Mouse (Mus musculus): ENCODE results near the gene Luzp1. TPM values are rescaled to one million over a fixed set of nuclear protein-coding genes. Genes with fewer than 3 reads are reported as not detected.
A peak's percentile ranks its signal among the peaks of the same experiment; 100 is the strongest.

The Luzp1 gene
- total RNA-seq, 1 experiment from 2014 or later, result 7.6 TPM

DNA sequence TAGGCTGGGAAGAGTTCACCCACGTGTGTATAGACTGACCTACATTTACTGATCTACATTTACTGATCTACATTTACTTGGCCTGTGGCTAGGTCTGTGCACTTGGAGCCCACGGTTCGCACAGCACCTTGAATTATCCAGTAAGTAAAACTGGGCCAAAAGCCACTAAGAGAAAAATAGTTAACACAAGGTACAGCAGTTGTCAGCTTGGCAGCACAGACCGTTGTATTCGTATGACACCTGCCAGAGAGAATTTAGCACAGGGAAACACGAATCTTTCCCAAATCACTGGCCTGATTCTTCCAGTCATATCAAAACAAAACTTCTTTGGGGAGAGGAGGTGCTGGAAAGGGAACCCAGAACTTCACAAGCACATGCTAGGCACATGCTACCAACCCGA is 11.3 kb upstream of the Luzp1 start:
- no peak for ATAC-seq (replicated peaks in 1 of 2; ENCODE audit: insufficient read depth in 1 of 2, low FRiP score in 2 of 2, low TSS enrichment in 1 of 2, low read depth in 1 of 2, poor library complexity in 2 of 2, severe bottlenecking in 2 of 2)

DNA sequence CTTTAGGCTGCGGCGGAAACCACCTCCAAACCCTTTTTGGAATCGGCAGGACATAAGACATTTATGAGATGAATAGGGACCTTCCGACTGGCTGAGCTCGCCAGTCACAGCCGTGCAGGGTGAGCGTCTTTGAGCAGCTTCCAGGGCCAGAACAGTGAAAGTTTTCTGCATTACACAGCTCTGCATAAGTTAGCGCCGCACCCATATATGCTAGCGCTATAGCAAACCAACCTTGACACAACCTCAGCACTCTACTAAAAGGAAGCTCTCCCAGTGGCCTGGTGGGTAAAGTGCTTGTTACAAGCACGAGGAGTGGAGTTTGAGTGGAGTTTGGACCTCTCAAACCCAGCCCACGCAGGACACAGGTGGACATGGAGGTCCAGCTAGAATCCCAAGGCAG is 10.4 kb upstream of the Luzp1 start:
- no peak for ATAC-seq (replicated peaks in 1 of 2; ENCODE audit: insufficient read depth in 1 of 2, low FRiP score in 2 of 2, low TSS enrichment in 1 of 2, low read depth in 1 of 2, poor library complexity in 2 of 2, severe bottlenecking in 2 of 2)

DNA sequence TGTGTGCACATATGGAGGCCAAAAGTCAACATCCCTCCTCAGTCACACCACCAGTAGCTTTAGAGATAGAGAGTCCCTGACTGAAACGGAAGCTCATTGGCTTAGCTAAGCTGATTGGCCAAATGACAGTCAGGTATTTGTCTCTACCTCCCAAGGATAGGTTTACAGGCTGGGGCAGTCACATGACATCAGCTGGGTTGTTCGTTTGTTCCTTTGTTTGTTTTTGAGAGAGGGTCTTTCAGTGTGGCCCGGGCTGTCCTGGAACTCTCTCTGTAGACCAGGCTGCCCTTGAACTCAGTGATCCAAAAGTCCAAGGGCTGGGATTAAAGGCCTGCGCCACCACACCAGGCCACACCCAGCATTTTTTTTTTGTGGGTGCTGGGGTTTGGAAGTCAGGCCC is 8.4 kb upstream of the Luzp1 start:
- ATAC-seq (replicated peaks in 1 of 2; ENCODE audit: insufficient read depth in 1 of 2, low FRiP score in 2 of 2, low TSS enrichment in 1 of 2, low read depth in 1 of 2, poor library complexity in 2 of 2, severe bottlenecking in 2 of 2), result no peak

DNA sequence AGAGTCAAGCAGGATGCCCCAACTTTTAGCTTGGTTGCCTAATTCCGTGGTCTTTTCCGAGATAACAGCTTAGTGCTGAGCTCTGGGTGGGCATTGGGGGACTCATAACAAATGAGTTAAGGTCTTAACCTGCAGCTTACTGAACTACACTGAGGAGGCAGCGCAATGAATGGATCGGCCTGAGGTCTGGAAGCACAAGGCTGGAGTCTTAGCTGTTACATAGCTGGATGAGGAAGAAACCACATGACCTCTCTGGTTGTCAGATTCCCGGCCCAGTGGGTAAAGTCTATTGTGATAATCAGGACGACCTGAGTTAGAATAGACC is 7.8 kb upstream of the Luzp1 start:
- no peak for ATAC-seq (replicated peaks in 1 of 2; ENCODE audit: insufficient read depth in 1 of 2, low FRiP score in 2 of 2, low TSS enrichment in 1 of 2, low read depth in 1 of 2, poor library complexity in 2 of 2, severe bottlenecking in 2 of 2)

DNA sequence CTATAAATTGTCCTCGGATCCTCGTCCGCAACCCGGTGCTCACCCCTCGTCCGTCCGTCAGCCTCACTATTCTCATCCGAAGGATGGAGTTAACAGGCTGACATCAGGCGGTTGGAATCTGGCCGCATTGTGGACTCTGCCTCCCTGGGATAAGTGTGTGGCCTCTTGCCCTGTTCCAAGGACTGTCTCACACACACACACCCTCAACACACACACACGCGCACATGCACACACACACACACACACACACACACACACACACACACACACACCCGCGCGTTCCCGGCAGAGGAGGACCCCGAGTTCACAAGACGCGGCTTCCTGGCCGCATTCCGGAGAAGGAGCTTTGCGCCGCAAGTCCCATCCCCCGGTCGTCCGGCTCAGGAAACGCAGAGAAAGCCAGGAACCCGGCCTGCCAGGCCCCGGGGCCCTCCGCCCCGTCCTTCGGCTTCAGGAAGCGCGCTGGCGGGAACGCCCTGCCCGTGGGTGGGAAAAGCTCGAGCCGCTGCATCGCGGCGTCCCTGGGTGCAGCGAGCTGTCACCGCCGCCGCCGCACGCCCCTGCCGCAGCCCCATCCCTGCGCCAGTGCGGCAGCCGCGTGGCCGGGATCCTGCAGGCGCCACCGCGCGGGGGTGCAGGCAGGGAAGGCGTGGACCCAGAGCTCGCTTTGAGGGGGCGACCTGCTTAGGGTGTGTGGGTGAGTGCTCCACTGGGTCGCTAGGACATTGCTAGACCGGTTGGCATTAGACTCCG is 7.3 kb upstream of the Luzp1 start, which contains the start of gene 6030445D17Rik:
Gene 6030445D17Rik (plus strand): TSS at position 165 of the 753 bp plus-strand sequence.
- ATAC-seq (replicated peaks in 1 of 2; ENCODE audit: insufficient read depth in 1 of 2, low FRiP score in 2 of 2, low TSS enrichment in 1 of 2, low read depth in 1 of 2, poor library complexity in 2 of 2, severe bottlenecking in 2 of 2), result peak; percentile 42 to 44; a peak in 3 of 4 replicates

DNA sequence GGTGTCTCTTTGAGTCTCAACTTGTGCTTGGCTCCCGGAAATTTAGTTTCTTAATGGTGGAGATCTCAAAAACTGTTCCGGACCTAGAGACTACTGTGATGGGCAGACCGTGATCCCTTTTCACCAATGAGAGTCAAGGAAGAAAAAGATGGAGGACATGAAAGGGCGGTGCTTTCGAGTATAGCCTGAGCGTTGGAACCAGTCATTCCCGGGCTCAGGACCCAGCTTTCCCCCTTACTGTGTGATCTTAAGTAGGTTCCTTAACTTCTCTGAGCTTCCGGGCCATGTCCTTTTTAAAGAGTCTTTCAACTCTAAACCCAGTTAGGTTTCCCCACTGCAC is 6.8 kb upstream of the Luzp1 start:
- ATAC-seq (replicated peaks in 1 of 2; ENCODE audit: insufficient read depth in 1 of 2, low FRiP score in 2 of 2, low TSS enrichment in 1 of 2, low read depth in 1 of 2, poor library complexity in 2 of 2, severe bottlenecking in 2 of 2), result peak in 1 of 2 experiments; percentile 65; a peak in 1 of 4 replicates

DNA sequence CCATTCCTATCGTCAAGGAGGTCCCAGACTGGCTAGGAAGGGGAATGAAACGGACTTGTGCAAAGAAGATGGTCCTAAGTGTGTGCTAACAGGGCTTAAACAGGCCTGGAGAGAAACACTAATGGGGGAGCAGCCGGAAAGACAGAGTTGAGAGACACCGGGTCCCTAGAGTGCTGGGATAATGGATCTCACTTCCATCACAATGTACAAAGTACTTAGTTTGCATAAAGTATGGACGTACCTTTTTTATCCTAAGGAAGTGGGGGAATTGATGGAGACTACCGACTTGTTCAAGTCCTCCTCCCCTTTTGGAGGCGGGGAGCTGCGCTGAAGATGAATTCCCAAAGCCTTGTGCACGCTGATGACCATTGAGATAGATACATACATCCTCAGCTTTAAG is 6.1 kb upstream of the Luzp1 start:
- no peak for ATAC-seq (replicated peaks in 1 of 2; ENCODE audit: insufficient read depth in 1 of 2, low FRiP score in 2 of 2, low TSS enrichment in 1 of 2, low read depth in 1 of 2, poor library complexity in 2 of 2, severe bottlenecking in 2 of 2)

DNA sequence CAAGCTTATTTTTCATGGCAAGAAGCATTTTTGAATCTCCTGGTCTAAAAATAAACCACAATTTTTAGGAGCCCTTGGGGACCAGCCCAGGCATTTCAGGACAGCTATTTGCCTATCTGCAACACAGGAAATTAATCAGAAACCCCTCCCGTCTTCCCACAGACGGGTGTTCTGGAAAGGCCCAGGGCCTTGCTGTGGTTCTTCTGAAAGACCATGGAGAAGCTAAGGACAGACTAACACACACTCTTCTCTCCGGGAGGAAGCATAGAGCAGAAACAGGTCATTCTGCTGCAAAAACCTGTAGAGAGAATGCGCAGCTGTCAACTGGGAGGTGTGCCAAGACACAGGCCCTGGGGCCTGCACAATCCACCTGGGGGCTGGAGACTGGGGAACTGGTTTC is 3.3 kb upstream of the Luzp1 start:
- ATAC-seq (replicated peaks in 1 of 2; ENCODE audit: insufficient read depth in 1 of 2, low FRiP score in 2 of 2, low TSS enrichment in 1 of 2, low read depth in 1 of 2, poor library complexity in 2 of 2, severe bottlenecking in 2 of 2), result no peak

DNA sequence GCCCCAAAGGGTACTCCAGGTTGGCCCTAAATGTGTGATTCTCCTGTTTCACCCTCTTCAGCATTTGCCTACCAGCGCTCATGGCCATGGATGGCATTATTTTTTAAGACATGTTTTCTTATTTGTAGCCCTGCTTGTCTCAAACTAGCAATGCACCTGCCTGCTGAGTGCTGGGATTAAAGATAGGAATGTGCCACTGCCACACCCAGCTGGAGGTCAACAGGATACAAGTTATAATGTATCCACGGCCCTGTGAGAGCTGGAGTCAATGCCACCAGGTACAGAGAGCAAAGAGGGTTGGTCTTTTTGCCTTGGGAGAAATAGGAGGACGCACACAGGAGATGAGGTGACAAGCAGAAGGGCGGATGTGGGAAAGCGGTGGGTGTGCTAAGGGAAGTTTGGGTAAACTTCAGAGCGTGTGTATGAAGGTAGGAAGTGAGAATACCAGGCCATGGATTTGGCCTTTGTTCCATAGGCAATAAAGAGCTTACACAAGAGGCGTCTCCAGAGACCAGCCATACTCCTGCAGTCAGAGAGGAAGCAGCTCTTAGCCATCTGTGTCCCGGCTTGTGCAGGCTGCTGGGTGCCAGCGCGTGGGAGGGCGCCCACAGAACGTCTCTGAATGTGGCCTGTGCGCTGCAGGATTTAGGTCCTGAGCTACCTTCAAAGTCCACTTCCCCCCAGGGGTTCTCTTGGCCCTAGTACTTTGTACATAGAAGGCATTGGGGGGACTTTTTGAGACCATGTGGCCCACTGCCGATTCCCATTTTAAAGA is 821 bp upstream of the Luzp1 start:
- peak; percentile 15 to 39; a peak in 1 of 4 replicates for ATAC-seq (replicated peaks in 1 of 2; ENCODE audit: insufficient read depth in 1 of 2, low FRiP score in 2 of 2, low TSS enrichment in 1 of 2, low read depth in 1 of 2, poor library complexity in 2 of 2, severe bottlenecking in 2 of 2)

DNA sequence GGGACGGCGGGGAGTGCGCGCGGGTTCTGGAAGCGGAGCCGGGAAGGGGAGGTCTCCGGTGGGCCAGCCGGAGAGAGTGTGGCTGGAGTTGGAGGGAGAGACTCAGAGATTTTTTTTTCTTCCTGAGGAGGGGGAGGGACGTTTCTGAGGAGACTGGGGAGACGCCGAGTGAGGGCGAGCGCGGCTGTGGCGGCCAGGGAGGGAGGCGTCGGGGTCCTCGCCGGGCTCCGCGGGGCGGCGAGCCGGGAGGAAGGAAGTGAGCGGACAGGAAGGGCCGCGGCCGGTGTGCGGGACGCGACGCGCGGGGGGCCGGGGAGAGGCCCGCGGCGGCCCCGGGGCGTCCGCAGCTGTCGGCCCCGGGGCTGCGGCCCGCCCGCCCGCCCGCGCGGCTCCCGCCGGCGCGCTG is 383 bp downstream of the Luzp1 start:
- ATAC-seq (replicated peaks in 1 of 2; ENCODE audit: insufficient read depth in 1 of 2, low FRiP score in 2 of 2, low TSS enrichment in 1 of 2, low read depth in 1 of 2, poor library complexity in 2 of 2, severe bottlenecking in 2 of 2), result peak; percentile 3 to 12; a peak in 1 of 4 replicates

DNA sequence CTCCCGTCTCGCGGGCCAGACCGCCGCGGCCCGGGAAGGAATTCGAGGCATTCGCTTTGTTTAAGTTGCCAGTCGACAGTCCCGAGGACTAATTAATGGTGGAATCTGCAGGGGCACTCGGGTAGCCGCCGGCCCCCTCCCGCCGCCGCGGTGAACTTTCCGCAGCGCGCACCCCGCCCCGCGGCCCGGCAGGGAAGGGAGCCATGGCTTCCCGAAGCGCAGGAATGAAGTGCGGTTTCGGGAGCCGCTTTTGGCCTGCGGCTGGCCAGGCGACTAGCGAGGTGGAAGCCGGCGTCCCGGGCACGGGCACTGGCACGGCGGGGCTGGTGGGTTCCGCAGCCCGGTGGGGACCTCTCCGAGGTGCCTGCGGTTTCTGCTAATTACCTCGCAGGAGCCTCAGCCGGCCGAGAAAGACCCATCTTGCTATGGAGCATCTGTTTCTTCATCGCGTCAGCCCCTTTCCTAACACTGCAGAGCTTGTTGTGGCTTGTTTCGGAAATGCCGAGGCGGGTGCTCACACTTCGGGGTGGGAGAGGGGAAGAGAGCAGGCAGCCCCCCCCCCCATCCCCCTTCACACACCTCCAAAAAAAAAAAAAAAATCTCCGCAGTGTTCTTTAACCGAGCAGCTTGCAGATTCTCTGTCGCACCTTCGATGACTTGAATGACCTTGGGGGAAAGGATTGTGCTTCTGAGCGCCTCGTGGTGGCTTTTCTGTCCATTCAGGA is 948 bp downstream of the Luzp1 start:
- no peak for ATAC-seq (replicated peaks in 1 of 2; ENCODE audit: insufficient read depth in 1 of 2, low FRiP score in 2 of 2, low TSS enrichment in 1 of 2, low read depth in 1 of 2, poor library complexity in 2 of 2, severe bottlenecking in 2 of 2)

DNA sequence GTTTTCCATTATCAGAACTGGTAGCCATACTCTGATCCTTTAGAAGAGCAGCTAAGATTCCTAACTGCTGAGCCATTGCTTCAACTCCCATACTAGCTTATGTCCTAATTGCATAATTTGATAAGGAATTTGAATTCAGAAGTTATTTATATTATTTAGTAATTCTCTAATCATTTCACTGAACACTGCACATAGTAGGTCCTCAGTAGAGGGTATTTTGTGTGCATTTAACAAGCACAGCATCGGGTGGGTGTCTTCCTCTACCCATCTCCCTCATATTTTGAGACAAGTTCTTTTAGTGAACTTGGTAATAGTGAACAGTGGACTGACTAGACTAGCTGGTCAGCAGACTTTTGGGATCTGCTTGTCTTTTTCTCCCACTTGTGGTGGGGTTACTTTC is 7.1 kb downstream of the Luzp1 start:
- ATAC-seq (replicated peaks in 1 of 2; ENCODE audit: insufficient read depth in 1 of 2, low FRiP score in 2 of 2, low TSS enrichment in 1 of 2, low read depth in 1 of 2, poor library complexity in 2 of 2, severe bottlenecking in 2 of 2), result no peak

DNA sequence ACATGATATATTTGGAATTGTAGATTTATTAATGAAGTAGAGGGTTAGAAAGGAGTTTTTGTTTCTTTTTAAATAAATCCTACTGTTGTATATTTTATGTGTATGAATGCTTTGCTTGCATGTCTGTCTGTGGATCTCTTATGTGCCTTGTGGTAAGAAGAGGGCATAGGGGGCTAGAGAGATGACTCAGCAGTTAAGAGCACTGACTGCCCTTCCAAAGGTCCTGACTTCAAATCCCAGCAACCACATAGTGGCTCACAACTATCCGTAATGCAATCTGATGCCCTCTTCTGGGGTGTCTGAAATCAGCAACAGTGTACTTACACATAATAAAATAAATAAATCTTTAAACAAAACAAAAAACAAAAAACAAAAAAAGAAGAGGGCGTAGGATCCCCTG is 17.0 kb downstream of the Luzp1 start:
- no peak for ATAC-seq (replicated peaks in 1 of 2; ENCODE audit: insufficient read depth in 1 of 2, low FRiP score in 2 of 2, low TSS enrichment in 1 of 2, low read depth in 1 of 2, poor library complexity in 2 of 2, severe bottlenecking in 2 of 2)

DNA sequence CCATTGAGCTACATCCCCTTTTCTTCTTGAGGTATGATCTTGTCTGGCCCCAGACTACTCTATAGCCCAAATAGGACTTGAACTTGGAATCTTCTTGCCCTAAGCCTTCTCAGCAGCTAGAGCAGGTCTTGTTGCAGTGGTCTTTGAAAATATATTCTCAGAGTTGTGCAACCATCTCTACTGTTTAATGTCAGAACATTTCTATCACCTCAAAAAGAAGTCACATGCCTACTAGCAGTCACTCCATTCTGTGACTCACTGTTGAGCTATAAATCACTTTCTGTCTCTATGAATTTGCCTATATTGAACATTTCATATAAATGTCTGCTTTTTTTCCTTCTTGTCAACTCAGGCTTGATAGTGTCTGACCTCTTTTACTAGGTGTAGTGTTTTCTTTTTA is 26.4 kb downstream of the Luzp1 start:
- no peak for ATAC-seq (replicated peaks in 1 of 2; ENCODE audit: insufficient read depth in 1 of 2, low FRiP score in 2 of 2, low TSS enrichment in 1 of 2, low read depth in 1 of 2, poor library complexity in 2 of 2, severe bottlenecking in 2 of 2)

DNA sequence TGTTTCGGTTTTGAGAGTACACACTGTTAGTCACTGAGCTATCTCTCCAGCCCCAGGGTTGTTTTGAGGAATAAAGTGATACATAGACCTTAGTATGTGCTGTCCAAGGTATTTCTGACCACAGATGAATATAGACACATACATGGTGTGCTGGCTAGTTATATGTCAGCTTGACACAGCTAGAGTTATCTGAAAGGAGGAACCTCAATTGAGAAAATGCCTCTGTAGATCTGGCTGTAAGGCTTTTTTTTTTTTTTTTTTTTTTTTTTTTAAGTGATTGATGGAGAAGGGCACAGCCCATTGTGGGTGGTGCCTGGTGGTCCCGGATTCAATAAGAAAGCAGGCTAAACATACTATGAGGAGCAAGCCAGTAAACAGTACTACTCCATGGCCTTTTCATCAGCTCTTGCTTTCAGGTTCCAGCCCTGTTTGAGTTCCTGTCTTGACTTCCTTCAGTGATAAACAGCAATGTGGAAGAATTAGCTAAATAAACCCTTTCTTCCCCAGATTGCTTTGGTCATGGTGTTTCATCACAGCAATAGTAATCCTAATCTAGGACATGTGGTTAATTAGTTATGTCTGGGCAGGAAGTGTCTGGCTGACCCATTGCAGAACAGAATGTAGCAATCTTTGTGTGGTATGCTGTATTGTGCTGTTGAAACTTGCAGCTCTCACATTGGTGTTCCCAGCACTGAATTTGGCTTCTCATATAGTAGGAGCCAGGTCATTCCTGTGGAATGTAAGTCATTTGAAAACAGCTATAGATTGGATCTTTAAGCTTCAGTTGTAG is 36.1 kb downstream of the Luzp1 start:
- ATAC-seq (replicated peaks in 1 of 2; ENCODE audit: insufficient read depth in 1 of 2, low FRiP score in 2 of 2, low TSS enrichment in 1 of 2, low read depth in 1 of 2, poor library complexity in 2 of 2, severe bottlenecking in 2 of 2), result peak in 1 of 2 experiments; percentile 45; a peak in 1 of 4 replicates

DNA sequence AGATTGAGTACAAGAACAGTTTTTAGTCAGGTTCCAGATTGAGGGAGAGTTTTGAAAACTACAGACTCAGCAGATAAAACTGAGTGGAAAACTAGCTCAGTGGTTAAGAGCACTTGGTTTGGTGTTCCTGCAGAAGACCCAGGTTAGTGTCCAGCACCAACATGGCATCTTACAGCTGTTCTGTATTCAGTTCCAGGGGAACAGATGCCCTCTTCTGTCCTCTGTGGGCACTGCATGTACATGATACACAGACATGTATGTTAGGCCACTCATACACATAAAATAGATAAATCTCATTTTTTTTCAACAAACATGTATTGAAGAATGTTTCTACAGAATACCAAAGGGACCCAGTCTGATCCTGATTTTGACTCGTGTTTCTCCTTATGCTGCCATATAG is 40.3 kb downstream of the Luzp1 start:
- no peak for ATAC-seq (replicated peaks in 1 of 2; ENCODE audit: insufficient read depth in 1 of 2, low FRiP score in 2 of 2, low TSS enrichment in 1 of 2, low read depth in 1 of 2, poor library complexity in 2 of 2, severe bottlenecking in 2 of 2)

DNA sequence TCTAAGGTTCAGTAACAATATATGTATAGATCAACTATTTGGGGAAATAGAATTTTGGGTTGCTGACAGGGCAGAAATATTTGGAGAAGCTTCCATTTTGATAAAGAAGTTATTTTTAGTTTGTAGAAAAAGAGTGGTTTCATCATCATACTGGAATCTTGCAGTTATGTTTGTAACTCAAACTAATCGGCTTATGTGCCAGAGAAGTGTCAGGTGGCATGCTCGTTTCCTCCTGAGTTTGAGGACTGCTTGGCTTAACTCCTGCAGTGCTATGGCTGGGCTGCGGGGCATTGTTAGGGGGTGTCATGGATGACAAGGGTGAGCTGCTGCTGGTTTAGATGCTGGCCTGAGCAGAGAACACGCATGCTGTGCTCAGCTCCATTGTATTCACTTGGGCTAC is 42.1 kb downstream of the Luzp1 start:
- no peak for ATAC-seq (replicated peaks in 1 of 2; ENCODE audit: insufficient read depth in 1 of 2, low FRiP score in 2 of 2, low TSS enrichment in 1 of 2, low read depth in 1 of 2, poor library complexity in 2 of 2, severe bottlenecking in 2 of 2)

DNA sequence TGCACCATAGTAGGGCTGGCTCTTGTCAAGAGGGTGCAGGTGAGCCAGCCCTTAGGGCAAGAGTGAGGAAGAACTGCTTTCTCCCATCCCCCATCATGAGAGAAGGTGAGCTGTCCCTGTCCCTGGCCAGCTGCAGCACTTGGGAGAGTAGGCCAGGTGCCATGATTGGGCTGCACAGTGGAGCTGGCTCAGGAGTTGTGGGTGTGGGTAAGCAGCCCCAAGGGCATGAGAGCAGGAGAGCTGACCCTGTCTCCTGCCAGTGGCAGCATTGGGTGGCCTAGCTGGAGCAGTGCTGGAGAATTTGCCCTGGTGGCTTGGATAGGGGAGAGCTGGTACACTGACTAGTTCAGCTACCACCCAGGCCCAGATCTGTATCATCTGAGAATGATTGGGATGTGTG is 43.3 kb downstream of the Luzp1 start:
- ATAC-seq (replicated peaks in 1 of 2; ENCODE audit: insufficient read depth in 1 of 2, low FRiP score in 2 of 2, low TSS enrichment in 1 of 2, low read depth in 1 of 2, poor library complexity in 2 of 2, severe bottlenecking in 2 of 2), result no peak
